Mouse (Mus musculus) neural tube, embryonic 11.5 days (tissue): ENCODE results near the gene Zfp704. TPM values are rescaled to one million over a fixed set of nuclear protein-coding genes. Genes with fewer than 3 reads are reported as not detected.

ENCODE experiments used
- ATAC-seq: fragments of 200-750 bp; cut with Nextera tagmentation; 2 replicates; pipeline ENCODE4 v1.8.0; 2017; ENCODE audit warnings: moderate number of reproducible peaks, mild to moderate bottlenecking, moderate TSS enrichment, moderate library complexity; ENCODE audit not compliant: insufficient read depth, low FRiP score, low TSS enrichment
- DNase-seq: peaks from one replicate; pipeline ENCODE4 v3.0.0-alpha.2; 2015; ENCODE audit warnings: low spot score
- H3K27ac ChIP-seq: fragments of 300-500 bp; sonication (generic); 2 replicates; pipeline ENCODE4 v1.5.1; 2014; ENCODE audit warnings: low read depth, mild to moderate bottlenecking, low read length
- H3K27me3 ChIP-seq: fragments of 300-500 bp; sonication (generic); 2 replicates; pipeline ENCODE4 v1.6.1; 2014; ENCODE audit warnings: mild to moderate bottlenecking, low read length, mixed read lengths; ENCODE audit not compliant: control insufficient read depth, insufficient read depth
- H3K36me3 ChIP-seq: fragments of 300-500 bp; sonication (generic); 2 replicates; pipeline ENCODE4 v1.6.1; 2014; ENCODE audit warnings: mild to moderate bottlenecking, low read length, moderate library complexity, mixed read lengths; ENCODE audit not compliant: control insufficient read depth, insufficient read depth
- H3K4me1 ChIP-seq: fragments of 300-500 bp; sonication (generic); 2 replicates; pipeline ENCODE4 v1.6.1; 2014; ENCODE audit warnings: low read length, mixed read lengths; ENCODE audit not compliant: control insufficient read depth, insufficient read depth
- H3K4me2 ChIP-seq: fragments of 300-500 bp; sonication (generic); 2 replicates; pipeline ENCODE4 v1.6.1; 2014; ENCODE audit warnings: low read depth, mild to moderate bottlenecking, moderate library complexity
- H3K4me3 ChIP-seq: fragments of 300-500 bp; sonication (generic); 2 replicates; pipeline ENCODE4 v1.5.1; 2014; ENCODE audit warnings: low read depth, low read length
- H3K9ac ChIP-seq: fragments of 300-500 bp; sonication (generic); 2 replicates; pipeline ENCODE4 v1.6.1; 2014; ENCODE audit warnings: mild to moderate bottlenecking, low read length
- H3K9me3 ChIP-seq: fragments of 300-500 bp; sonication (generic); 2 replicates; pipeline ENCODE4 v1.6.1; 2016; ENCODE audit warnings: low read length; ENCODE audit not compliant: control insufficient read depth
- WGBS: fragments of 180-500 bp; shearing (Covaris S2); extraction: QIAGEN DNeasy Blood & Tissue Kit; methylation state at CpG from one replicate; pipeline ENCODE4 v1.1.7; 2014; 5-methylcytosine and 5-hydroxymethylcytosine counted together
- polyA plus RNA-seq: library from polyadenylated mRNA; unstranded; fragments of >200 nt; fragmentation: Nextera tagmentation; extraction: Ambion mirVana; gene quantifications from 2 replicates; pipeline ENCODE4 v1.2.1, GENCODE M21; 2014

The Zfp704 gene
- polyA plus RNA-seq, 1 experiment from 2014 or later = 6.3 TPM

DNA sequence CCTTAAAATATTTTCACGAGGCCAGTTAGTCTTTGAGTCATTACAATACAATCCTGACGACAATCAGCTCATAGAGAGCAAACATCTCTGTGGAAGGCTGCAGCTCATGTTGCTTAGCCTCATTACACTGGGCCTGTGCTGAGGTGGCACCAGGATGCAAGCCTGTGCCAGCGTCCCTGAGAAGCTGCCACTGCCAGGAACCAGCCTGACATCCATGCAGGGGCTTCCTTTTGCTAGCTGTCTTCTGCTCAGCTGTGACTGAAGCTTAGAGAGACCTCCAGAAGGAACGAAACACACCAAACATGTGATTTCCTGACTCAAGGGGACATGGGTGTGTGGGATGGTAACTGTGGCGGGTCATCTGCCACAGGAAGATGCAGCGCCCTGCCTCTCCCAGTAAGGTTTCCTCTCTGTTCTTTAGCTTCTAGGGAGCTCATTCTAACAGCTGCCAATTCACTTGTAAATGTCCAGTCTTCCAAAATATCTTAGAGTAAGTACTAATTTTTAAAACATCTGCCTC is 104.1 kb downstream of the Zfp704 start:
- 80% methylated on average over 6 of the region's 6 CpGs for WGBS
- no peak for ATAC-seq
- Histone ChIP-seq H3K27me3 (no peaks in the 10 kb centered on the region), H3K9ac (no peak overlapping the region), H3K4me2 (no peak overlapping the region), H3K4me1 (peaks cover 7% of the 10 kb centered on the region), H3K9me3 (no peaks in the 10 kb centered on the region), H3K36me3 (no peaks in the 10 kb centered on the region), H3K4me3 (no peak overlapping the region), H3K27ac (no peak overlapping the region)
- no peak for DNase-seq

- H3K4me1 ChIP-seq = peaks cover 13% of the 10 kb centered on the region
- no peaks in the 10 kb centered on the region for H3K9me3 ChIP-seq
- H3K36me3 ChIP-seq = no peaks in the 10 kb centered on the region
- DNase-seq = no peak
- no peak overlapping the region for H3K9ac ChIP-seq
- WGBS = 94% methylated on average over 4 of the region's 4 CpGs
- no peak overlapping the region for H3K4me3 ChIP-seq
- ATAC-seq = no peak
- no peaks in the 10 kb centered on the region for H3K27me3 ChIP-seq
- no peak overlapping the region for H3K27ac ChIP-seq
- H3K4me2 ChIP-seq = no peak overlapping the region
Measured at GRCm38 (mm10) chr3:9504371-9504770, 105.5 kb downstream of the Zfp704 start.

DNA sequence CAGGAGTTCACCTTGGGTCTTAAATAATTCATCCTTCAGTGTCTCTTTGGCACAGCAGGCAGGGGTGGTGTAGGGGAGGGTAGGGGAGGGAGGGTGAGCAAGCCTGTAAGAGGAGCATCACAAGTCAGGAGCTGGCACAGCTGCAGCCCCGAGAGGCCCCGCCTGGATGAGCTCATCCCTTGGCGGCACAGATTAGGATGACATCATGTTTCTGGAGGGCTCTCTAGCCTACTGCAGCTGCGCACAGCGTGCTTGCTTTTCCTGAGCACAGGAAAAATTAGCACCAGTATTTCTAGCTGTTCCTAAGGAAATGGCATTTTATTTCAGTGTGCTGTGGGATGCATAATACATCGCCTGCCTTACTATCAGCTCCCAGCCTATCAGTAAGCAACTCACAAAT is 109.2 kb downstream of the Zfp704 start:
- WGBS = 21% methylated on average over 6 of the region's 6 CpGs
- no peak overlapping the region for H3K4me2 ChIP-seq
- no peak overlapping the region for H3K4me3 ChIP-seq
- no peaks in the 10 kb centered on the region for H3K27me3 ChIP-seq
- H3K4me1 ChIP-seq = peaks cover 13% of the 10 kb centered on the region
- H3K9me3 ChIP-seq = no peaks in the 10 kb centered on the region
- no peak overlapping the region; the same call in 1 of the 2 replicates for H3K9ac ChIP-seq
- 0 out of 2 replicates have a peak overlapping the region, but pooled peaks have one; percentile 53 for H3K27ac ChIP-seq
- H3K36me3 ChIP-seq = no peaks in the 10 kb centered on the region
- ATAC-seq (peak; percentile 97), DNase-seq (peak; percentile 81)

DNA sequence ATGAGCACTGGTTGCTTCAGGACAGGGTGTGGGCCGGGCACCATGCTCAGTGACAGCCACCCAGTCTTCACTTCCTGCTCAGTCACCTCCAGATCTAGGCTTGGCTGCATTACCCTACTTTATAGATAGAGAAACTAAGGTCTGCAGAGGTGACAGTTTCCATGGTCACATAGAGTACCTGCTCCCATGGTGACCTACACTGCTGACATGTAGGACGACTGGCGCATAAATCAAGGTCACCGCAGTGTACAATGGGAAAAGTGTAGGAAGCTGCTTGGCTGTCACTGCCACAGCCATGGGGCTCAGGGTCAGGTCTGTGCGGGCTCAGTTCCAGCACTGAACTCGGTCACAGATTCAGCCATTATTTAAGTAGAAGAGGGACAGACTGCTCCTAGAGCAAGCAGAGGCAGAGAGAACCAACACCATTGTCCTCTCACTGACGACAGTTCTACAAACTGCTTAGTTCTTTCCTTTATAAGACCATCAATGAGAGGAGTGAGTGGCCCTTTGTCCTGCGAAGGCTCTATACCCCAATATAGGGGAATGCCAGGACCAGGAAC is 109.8 kb downstream of the Zfp704 start:
- Histone ChIP-seq H3K36me3 (no peaks in the 10 kb centered on the region), H3K27ac (peak overlapping the region; percentile 21; the same call in 1 of the 2 replicates), H3K27me3 (no peaks in the 10 kb centered on the region), H3K4me2 (no peak overlapping the region), H3K4me3 (no peak overlapping the region), H3K9me3 (no peaks in the 10 kb centered on the region), H3K4me1 (peaks cover 13% of the 10 kb centered on the region), H3K9ac (no peak overlapping the region)
- WGBS = 46% methylated on average over 8 of the region's 8 CpGs
- no peak for DNase-seq
- peak; percentile 73 for ATAC-seq

DNA sequence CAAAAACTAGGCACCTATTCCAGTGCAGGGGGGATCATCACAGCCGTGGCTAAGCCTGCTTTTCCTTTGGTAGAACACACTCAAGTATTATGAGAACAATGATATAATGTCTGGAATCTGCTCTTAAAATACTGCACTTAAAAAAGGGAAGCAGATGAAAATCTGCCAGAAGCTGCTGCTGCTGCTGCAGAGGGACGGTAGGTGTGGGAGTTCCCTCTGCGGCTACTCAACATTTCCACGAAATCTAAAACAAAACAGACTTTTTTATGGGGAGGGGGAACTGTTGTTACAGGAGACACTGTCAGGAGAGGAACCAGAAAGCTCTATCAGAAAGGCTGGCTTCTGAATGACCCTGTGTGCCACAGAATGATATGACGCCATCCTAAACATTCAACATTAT is 110.4 kb downstream of the Zfp704 start:
- Histone ChIP-seq H3K9ac (no peak overlapping the region), H3K9me3 (no peaks in the 10 kb centered on the region), H3K4me3 (no peak overlapping the region), H3K4me1 (peaks cover 13% of the 10 kb centered on the region), H3K27me3 (no peaks in the 10 kb centered on the region), H3K36me3 (no peaks in the 10 kb centered on the region), H3K4me2 (no peak overlapping the region), H3K27ac (no peak overlapping the region)
- DNase-seq (no peak), ATAC-seq (0 out of 2 replicates have a peak, but pooled peaks have one; percentile 10)
- 64% methylated on average over 5 of the region's 5 CpGs for WGBS

- WGBS = 37% methylated on average over 5 of the region's 5 CpGs
- Histone ChIP-seq H3K9me3 (no peaks in the 10 kb centered on the region), H3K27me3 (no peaks in the 10 kb centered on the region), H3K4me3 (no peak overlapping the region), H3K4me1 (peaks cover 13% of the 10 kb centered on the region), H3K4me2 (no peak overlapping the region), H3K36me3 (no peaks in the 10 kb centered on the region), H3K27ac (no peak overlapping the region), H3K9ac (no peak overlapping the region)
- DNase-seq (no peak), ATAC-seq (no peak)
Measured at GRCm38 (mm10) chr3:9497260-9497659, 112.6 kb downstream of the Zfp704 start.

DNA sequence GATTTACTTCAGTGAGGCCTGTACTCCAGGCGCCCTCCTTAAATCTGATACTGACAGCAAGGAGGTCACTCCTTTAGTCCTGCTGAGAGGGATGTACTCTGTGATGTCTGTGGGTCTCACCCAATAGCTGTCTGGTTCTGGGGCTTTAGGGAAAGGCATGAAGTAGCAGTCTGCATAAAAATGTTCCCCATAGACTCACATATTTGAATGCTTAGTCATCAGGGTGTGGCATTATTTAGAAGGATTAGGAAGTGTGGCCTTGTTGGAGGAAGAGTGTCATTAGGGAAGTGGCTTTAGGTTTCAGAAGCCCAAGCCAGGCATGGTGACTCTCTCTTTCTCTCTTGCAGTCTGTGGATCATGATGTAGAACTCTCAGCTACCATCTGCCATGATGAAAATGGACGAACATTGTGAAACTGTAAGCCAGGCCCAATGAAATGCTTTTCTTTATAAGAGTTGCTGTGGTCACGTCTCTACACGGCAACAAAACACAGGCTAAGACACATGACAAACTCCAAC is 118.1 kb downstream of the Zfp704 start:
- Histone ChIP-seq H3K36me3 (no peaks in the 10 kb centered on the region), H3K27me3 (no peaks in the 10 kb centered on the region), H3K4me2 (no peak overlapping the region), H3K4me1 (no peaks in the 10 kb centered on the region), H3K9ac (no peak overlapping the region), H3K9me3 (no peaks in the 10 kb centered on the region), H3K4me3 (no peak overlapping the region), H3K27ac (no peak overlapping the region)
- DNase-seq (no peak), ATAC-seq (no peak)
- 88% methylated on average over 4 of the region's 4 CpGs for WGBS

- H3K36me3 ChIP-seq = no peaks in the 10 kb centered on the region
- no peak for DNase-seq
- no peaks in the 10 kb centered on the region for H3K9me3 ChIP-seq
- H3K27ac ChIP-seq = no peak overlapping the region
- H3K4me1 ChIP-seq = no peaks in the 10 kb centered on the region
- no peak overlapping the region for H3K4me3 ChIP-seq
- H3K9ac ChIP-seq = no peak overlapping the region
- 84% methylated on average over 4 of the region's 4 CpGs for WGBS
- no peak for ATAC-seq
- no peak overlapping the region for H3K4me2 ChIP-seq
- no peaks in the 10 kb centered on the region for H3K27me3 ChIP-seq
Measured at GRCm38 (mm10) chr3:9487644-9488043, 122.2 kb downstream of the Zfp704 start.

GRCm38 (mm10) chr3:9485506-9485905 is 124.4 kb downstream of the Zfp704 start:
- no peak overlapping the region for H3K27ac ChIP-seq
- no peaks in the 10 kb centered on the region for H3K27me3 ChIP-seq
- no peak for ATAC-seq
- no peak overlapping the region for H3K4me3 ChIP-seq
- 87% methylated on average over 3 of the region's 3 CpGs for WGBS
- H3K36me3 ChIP-seq = no peaks in the 10 kb centered on the region
- no peak overlapping the region for H3K9ac ChIP-seq
- DNase-seq = no peak
- H3K4me1 ChIP-seq = no peaks in the 10 kb centered on the region
- no peaks in the 10 kb centered on the region for H3K9me3 ChIP-seq
- no peak overlapping the region for H3K4me2 ChIP-seq
